Mouse (Mus musculus): ENCODE measurements around the gene Plekha3. TPM values are rescaled to one million over a fixed set of nuclear protein-coding genes. Genes with fewer than 3 reads are reported as not detected.
A peak's percentile ranks its signal among the peaks of the same experiment; 100 is the strongest.

Plekha3 gene
- polyA plus RNA-seq, 2 experiments: 3.1 to 3.9 TPM

GRCm38 (mm10) chr2:76675451-76675850 lies 370 bp downstream of the Plekha3 start:
- no peaks in the 10 kb centered on the region for H3K9me3 ChIP-seq (ENCODE audit: control insufficient read depth, low read length)
- TF ChIP-seq CTCF (IDR thresholded peaks at IDR 0.05; ENCODE audit: low read depth): no peak
- no peak for TF ChIP-seq EP300 (IDR thresholded peaks at IDR 0.05; ENCODE audit: low read depth)
- H3K36me3 ChIP-seq (replicated peaks; ENCODE audit: control insufficient read depth, insufficient read depth, low read depth): peaks cover 3% of the 10 kb centered on the region; the same call in 1 of the 2 replicates
- DNase-seq (ENCODE audit: low read depth in 3 of 3, low spot score in 3 of 3) (no peak), ATAC-seq (ENCODE audit: insufficient read depth) (peak; percentile 48)
- H3K27me3 ChIP-seq (ENCODE audit: control insufficient read depth, insufficient read depth, low read length): no peaks in the 10 kb centered on the region
- peak overlapping the region; percentile 80 for H3K4me2 ChIP-seq (ENCODE audit: low read depth)
- H3K4me3 ChIP-seq (ENCODE audit: insufficient read depth in 1 of 2, low read depth in 2 of 2, low read length in 2 of 2): peak overlapping the region; percentile 70 to 87
- peaks cover 10 to 17% of the 10 kb centered on the region in 2 experiments for H3K4me1 ChIP-seq (replicated peaks; ENCODE audit: control insufficient read depth in 2 of 2, insufficient read depth in 2 of 2, low read length in 1 of 2)
- peak overlapping the region; percentile 72 for H3K9ac ChIP-seq (replicated peaks)
- under 1% methylated on average over 44 of the region's 44 CpGs for WGBS (ENCODE audit: insufficient replicate concordance)
- H3K27ac ChIP-seq: no peak overlapping the region

GRCm38 (mm10) chr2:76675949-76676348 lies 868 bp downstream of the Plekha3 start:
- Histone ChIP-seq H3K27me3 (ENCODE audit: control insufficient read depth, insufficient read depth, low read length) (no peaks in the 10 kb centered on the region), H3K4me2 (ENCODE audit: low read depth) (peak overlapping the region; percentile 80), H3K36me3 (replicated peaks; ENCODE audit: control insufficient read depth, insufficient read depth, low read depth) (peaks cover 4% of the 10 kb centered on the region; the same call in 1 of the 2 replicates), H3K9me3 (ENCODE audit: control insufficient read depth, low read length) (no peaks in the 10 kb centered on the region), H3K4me1 (replicated peaks; ENCODE audit: control insufficient read depth in 2 of 2, insufficient read depth in 2 of 2, low read length in 1 of 2) (peaks cover 10 to 17% of the 10 kb centered on the region in 2 experiments), H3K4me3 (ENCODE audit: insufficient read depth in 1 of 2, low read depth in 2 of 2, low read length in 2 of 2) (peak overlapping the region; percentile 21 to 87; a peak in 3 of 4 replicates), H3K9ac (replicated peaks) (no peak overlapping the region; the same call in none of the 2 replicates), H3K27ac (no peak overlapping the region)
- no peak for TF ChIP-seq CTCF (IDR thresholded peaks at IDR 0.05; ENCODE audit: low read depth)
- TF ChIP-seq EP300 (IDR thresholded peaks at IDR 0.05; ENCODE audit: low read depth): no peak
- 17% methylated on average over 4 of the region's 4 CpGs for WGBS (ENCODE audit: insufficient replicate concordance)
- ATAC-seq (ENCODE audit: insufficient read depth) (no peak), DNase-seq (ENCODE audit: low read depth in 3 of 3, low spot score in 3 of 3) (no peak)

GRCm38 (mm10) chr2:76676401-76677226 lies 1.5 kb downstream of the Plekha3 start:
- peak overlapping the region in 1 of 2 experiments; percentile 87; a peak in 3 of 4 replicates for H3K4me3 ChIP-seq (ENCODE audit: insufficient read depth in 1 of 2, low read depth in 2 of 2, low read length in 2 of 2)
- H3K36me3 ChIP-seq (replicated peaks; ENCODE audit: control insufficient read depth, insufficient read depth, low read depth): peaks cover 4% of the 10 kb centered on the region; the same call in 1 of the 2 replicates
- H3K4me2 ChIP-seq (ENCODE audit: low read depth): peak overlapping the region; percentile 80
- no peak overlapping the region; the same call in 1 of the 2 replicates for H3K9ac ChIP-seq (replicated peaks)
- no peak for TF ChIP-seq EP300 (IDR thresholded peaks at IDR 0.05; ENCODE audit: low read depth)
- TF ChIP-seq CTCF (IDR thresholded peaks at IDR 0.05; ENCODE audit: low read depth): no peak
- no peaks in the 10 kb centered on the region for H3K27me3 ChIP-seq (ENCODE audit: control insufficient read depth, insufficient read depth, low read length)
- WGBS (ENCODE audit: insufficient replicate concordance): 63% methylated on average over 13 of the region's 13 CpGs
- H3K9me3 ChIP-seq (ENCODE audit: control insufficient read depth, low read length): no peaks in the 10 kb centered on the region
- DNase-seq (ENCODE audit: low read depth in 3 of 3, low spot score in 3 of 3) (no peak), ATAC-seq (ENCODE audit: insufficient read depth) (no peak)
- peaks cover 10 to 16% of the 10 kb centered on the region in 2 experiments for H3K4me1 ChIP-seq (replicated peaks; ENCODE audit: control insufficient read depth in 2 of 2, insufficient read depth in 2 of 2, low read length in 1 of 2)
- H3K27ac ChIP-seq: no peak overlapping the region

- Histone ChIP-seq H3K27ac (no peak overlapping the region), H3K4me2 (ENCODE audit: low read depth) (no peak overlapping the region), H3K36me3 (replicated peaks; ENCODE audit: control insufficient read depth, insufficient read depth, low read depth) (peaks cover 12% of the 10 kb centered on the region), H3K27me3 (ENCODE audit: control insufficient read depth, insufficient read depth, low read length) (no peaks in the 10 kb centered on the region), H3K9me3 (ENCODE audit: control insufficient read depth, low read length) (no peaks in the 10 kb centered on the region), H3K4me1 (replicated peaks; ENCODE audit: control insufficient read depth in 2 of 2, insufficient read depth in 2 of 2, low read length in 1 of 2) (no peaks in the 10 kb centered on the region), H3K4me3 (ENCODE audit: insufficient read depth in 1 of 2, low read depth in 2 of 2, low read length in 2 of 2) (no peak overlapping the region), H3K9ac (replicated peaks) (no peak overlapping the region)
- WGBS (ENCODE audit: insufficient replicate concordance): 81% methylated on average over 8 of the region's 8 CpGs
- no peak for ATAC-seq (ENCODE audit: insufficient read depth)
- no peak for TF ChIP-seq CTCF (IDR thresholded peaks at IDR 0.05; ENCODE audit: low read depth)
- TF ChIP-seq EP300 (IDR thresholded peaks at IDR 0.05; ENCODE audit: low read depth): no peak
- no peak for DNase-seq (ENCODE audit: low read depth in 3 of 3, low spot score in 3 of 3)
Observed at GRCm38 (mm10) chr2:76682301-76682700, 7.2 kb downstream of the Plekha3 start.

GRCm38 (mm10) chr2:76686986-76687385 lies 11.9 kb downstream of the Plekha3 start:
- TF ChIP-seq EP300 (IDR thresholded peaks at IDR 0.05; ENCODE audit: low read depth): no peak
- no peak for TF ChIP-seq CTCF (IDR thresholded peaks at IDR 0.05; ENCODE audit: low read depth)
- no peak overlapping the region for H3K4me3 ChIP-seq (ENCODE audit: insufficient read depth in 1 of 2, low read depth in 2 of 2, low read length in 2 of 2)
- no peaks in the 10 kb centered on the region for H3K9me3 ChIP-seq (ENCODE audit: control insufficient read depth, low read length)
- peaks cover 15% of the 10 kb centered on the region for H3K36me3 ChIP-seq (replicated peaks; ENCODE audit: control insufficient read depth, insufficient read depth, low read depth)
- 80% methylated on average over 3 of the region's 3 CpGs for WGBS (ENCODE audit: insufficient replicate concordance)
- no peak overlapping the region for H3K9ac ChIP-seq (replicated peaks)
- no peaks in the 10 kb centered on the region for H3K27me3 ChIP-seq (ENCODE audit: control insufficient read depth, insufficient read depth, low read length)
- DNase-seq (ENCODE audit: low read depth in 3 of 3, low spot score in 3 of 3) (no peak), ATAC-seq (ENCODE audit: insufficient read depth) (no peak)
- peaks cover 0 to 4% of the 10 kb centered on the region in 2 experiments; a peak in 1 of 4 replicates for H3K4me1 ChIP-seq (replicated peaks; ENCODE audit: control insufficient read depth in 2 of 2, insufficient read depth in 2 of 2, low read length in 1 of 2)
- no peak overlapping the region for H3K4me2 ChIP-seq (ENCODE audit: low read depth)
- no peak overlapping the region for H3K27ac ChIP-seq
